Mouse (Mus musculus) adrenal gland, adult 10 weeks (tissue): Measurements from ENCODE around the gene Cryba1. TPM values are rescaled to one million over a fixed set of nuclear protein-coding genes. Genes with fewer than 3 reads are reported as not detected.

Source experiments
- polyA plus RNA-seq: library from polyadenylated mRNA; stranded (reverse); fragments of 350-450 nt; fragmentation: Illumina TruSeq; extraction: RNeasy Lipid Tissue Mini Kit (QIAGEN cat#74804); gene quantifications from one replicate; pipeline ENCODE4 v1.2.3, GENCODE M21; 2014; ENCODE audit warnings: low read depth, low replicate concordance

Cryba1 gene
- polyA plus RNA-seq = not detected

GRCm38 (mm10) chr11:77725183-77725582 lies at the start of gene Cryba1:
Gene Cryba1 (minus strand): TSS chr11:77725283.

GRCm38 (mm10) chr11:77762783-77763672 lies 37.9 kb upstream of the Cryba1 start, which contains the start of gene Myo18a:
Gene Myo18a (plus strand): TSS chr11:77763246.

GRCm38 (mm10) chr11:77685383-77686265 lies 39.5 kb downstream of the Cryba1 start, which contains the start of gene Nufip2:
Gene Nufip2 (plus strand): TSS chr11:77686155.

Other genes starting within 250 kb of the Cryba1 start
- not detected for gene Ankrd13b, start 235.6 kb downstream of the Cryba1 start, polyA plus RNA-seq
- 0.99 TPM for gene Git1, start 231.7 kb downstream of the Cryba1 start, polyA plus RNA-seq
- gene Abhd15, start 210.2 kb downstream of the Cryba1 start, polyA plus RNA-seq = 2.3 TPM
- not detected for gene Trp53i13, start 209.3 kb downstream of the Cryba1 start, polyA plus RNA-seq
- not detected for gene Gm10392, start 206.1 kb downstream of the Cryba1 start, polyA plus RNA-seq
- 99.0 TPM for gene Taok1, start 117.5 kb downstream of the Cryba1 start, polyA plus RNA-seq
- 124 TPM for gene Nufip2, start 39.1 kb downstream of the Cryba1 start, polyA plus RNA-seq
- 7.2 TPM for gene Myo18a, start 38.0 kb upstream of the Cryba1 start, polyA plus RNA-seq
- not detected for gene Gm10277, start 62.5 kb upstream of the Cryba1 start, polyA plus RNA-seq
- 4.4 TPM for gene Pipox, start 168.8 kb upstream of the Cryba1 start, polyA plus RNA-seq
- gene Sez6, start 205.5 kb upstream of the Cryba1 start, polyA plus RNA-seq = not detected